Mouse (Mus musculus): ENCODE data around the gene Hap1. TPM values are rescaled to one million over a fixed set of nuclear protein-coding genes. Genes with fewer than 3 reads are reported as not detected.

The Hap1 gene
- total RNA-seq, 2 experiments from 2014 or later: 94.6 to 151 TPM

DNA sequence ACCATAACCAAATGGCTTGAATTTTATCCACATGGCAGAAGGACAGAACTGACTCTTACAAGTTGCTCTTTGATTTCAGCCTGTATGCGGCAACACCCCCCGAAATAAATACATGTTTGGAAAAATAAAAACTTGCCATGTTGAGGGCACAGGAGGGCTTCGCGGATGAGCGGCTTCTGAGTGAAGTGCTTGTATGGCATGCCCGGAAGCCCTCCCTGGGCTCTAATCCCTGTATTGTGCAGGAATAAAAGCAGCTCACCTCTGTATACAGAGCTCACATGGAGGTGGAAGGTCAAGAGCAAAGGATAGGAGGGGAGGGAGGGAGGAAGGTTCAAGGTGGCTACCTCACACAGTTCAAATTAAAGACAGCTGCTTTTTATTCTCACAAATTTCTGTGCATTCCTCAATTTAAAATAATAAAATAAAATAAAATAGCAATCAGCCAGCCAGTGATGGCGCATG lies 36.0 kb upstream of the Hap1 start:
- DNase-seq (ENCODE audit: low spot score in 2 of 2): no peak
- intact Hi-C loops (cut with DNase I): no loop called here

- DNase-seq (ENCODE audit: low spot score in 2 of 2): no peak
These were observed 35.4 kb upstream of the Hap1 start for GRCm38 (mm10) chr11:100391081-100391883.

GRCm38 (mm10) chr11:100389931-100390445 lies 34.1 kb upstream of the Hap1 start:
- intact Hi-C loops (cut with DNase I): no loop called here

More at GRCm38 (mm10) chr11:100391081-100391883, 35.4 kb upstream of the Hap1 start:
- intact Hi-C loops (cut with DNase I): no loop called here

DNA sequence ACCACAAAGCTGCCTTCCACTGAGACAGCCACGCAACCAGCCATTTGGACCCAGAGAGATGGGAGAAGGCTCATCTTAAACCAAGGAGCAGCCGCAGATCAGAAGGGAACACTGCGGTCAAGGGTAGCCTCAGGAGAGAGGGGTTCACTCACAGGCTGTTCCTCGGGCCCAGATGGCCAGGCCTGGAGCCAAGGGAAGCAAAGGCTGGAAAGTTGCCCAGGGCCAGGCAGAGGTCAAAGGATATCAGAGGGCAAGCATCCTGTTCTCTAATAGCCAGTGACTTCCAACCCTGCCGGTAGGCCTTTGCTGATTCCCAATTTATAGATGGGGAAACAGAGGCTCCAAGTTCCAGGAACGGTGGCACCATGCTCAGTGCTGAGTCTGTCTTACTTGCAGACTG lies 32.7 kb upstream of the Hap1 start:
- intact Hi-C loops (cut with DNase I): no loop called here

More at GRCm38 (mm10) chr11:100389931-100390445, 34.1 kb upstream of the Hap1 start:
- no peak for DNase-seq (ENCODE audit: low spot score in 2 of 2)

DNA sequence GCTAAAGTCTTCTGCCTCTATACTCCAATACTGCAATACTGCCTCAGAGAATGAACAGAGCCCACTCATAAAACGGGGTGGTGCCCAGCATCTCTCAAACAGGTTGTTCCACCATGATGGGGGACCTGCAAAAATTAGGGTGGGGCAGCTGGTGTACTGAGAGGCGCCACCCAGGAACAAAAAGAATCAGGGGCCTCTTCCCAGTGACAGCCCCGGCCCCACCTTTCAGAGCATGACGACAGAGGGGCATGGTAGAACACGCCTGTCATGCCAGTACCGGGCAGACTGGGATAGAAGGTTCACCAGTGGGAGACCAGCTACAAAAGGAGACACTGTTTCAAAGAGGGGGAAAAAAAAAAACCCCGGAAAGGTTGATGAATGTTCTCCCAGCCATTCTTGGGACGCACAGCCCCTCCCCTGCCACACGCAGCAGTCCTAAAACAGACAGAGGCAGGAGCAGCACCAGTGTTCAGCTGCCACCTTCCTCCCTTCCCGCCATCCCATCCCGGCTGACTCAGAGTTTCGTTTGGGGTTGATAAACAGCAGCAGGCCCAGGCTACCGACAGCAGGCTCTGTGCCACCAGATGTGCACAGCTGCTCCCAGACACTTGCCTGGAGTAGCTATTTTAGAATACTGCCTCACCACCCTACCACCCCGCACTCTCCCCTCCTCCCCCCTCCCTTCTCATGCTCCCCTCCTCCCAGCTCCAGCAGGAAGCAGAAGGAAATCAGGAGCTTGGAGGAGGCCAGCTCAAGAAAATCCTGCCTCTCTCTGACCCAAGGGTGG lies 31.9 kb upstream of the Hap1 start:
- peak; percentile 52 to 65 for DNase-seq (ENCODE audit: low spot score in 2 of 2)
- intact Hi-C loops (cut with DNase I): no loop called here

More for the DNA sequence above, 32.7 kb upstream of the Hap1 start:
- no peak for DNase-seq (ENCODE audit: low spot score in 2 of 2)

- intact Hi-C loops (cut with DNase I): no loop called here
- DNase-seq (ENCODE audit: low spot score in 2 of 2): no peak
These were observed 31.2 kb upstream of the Hap1 start for GRCm38 (mm10) chr11:100387111-100387510.

- intact Hi-C loops (cut with DNase I): no loop called here
These were observed 30.7 kb upstream of the Hap1 start for GRCm38 (mm10) chr11:100386586-100386985.

GRCm38 (mm10) chr11:100385016-100385415 lies 29.1 kb upstream of the Hap1 start:
- DNase-seq (ENCODE audit: low spot score in 2 of 2): no peak
- intact Hi-C loops (cut with DNase I): no loop called here

More at GRCm38 (mm10) chr11:100386586-100386985, 30.7 kb upstream of the Hap1 start:
- DNase-seq (ENCODE audit: low spot score in 2 of 2): no peak

DNA sequence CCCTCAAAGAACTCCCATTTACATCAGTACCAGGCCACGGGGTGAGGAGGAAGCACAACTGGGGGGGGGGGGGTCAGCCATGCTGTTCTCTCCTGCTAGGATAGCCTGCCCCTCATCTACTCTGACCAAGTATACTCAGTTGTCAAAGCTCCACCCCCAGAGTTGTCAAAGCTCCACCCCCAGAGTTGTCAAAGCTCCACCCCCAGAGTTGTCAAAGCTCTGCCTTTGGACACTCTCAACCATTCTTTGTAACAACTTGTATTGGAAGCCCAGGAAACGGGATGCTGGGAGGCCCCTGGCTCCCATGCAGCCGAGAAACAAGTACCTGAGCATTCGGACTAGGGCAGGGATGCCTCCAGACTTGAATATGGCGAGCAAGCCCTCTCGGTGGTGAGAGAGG lies 26.8 kb upstream of the Hap1 start:
- intact Hi-C loops (cut with DNase I): no loop called here
- no peak for DNase-seq (ENCODE audit: low spot score in 2 of 2)

- no peak for DNase-seq (ENCODE audit: low spot score in 2 of 2)
- intact Hi-C loops (cut with DNase I): no loop called here
These were observed 23.4 kb upstream of the Hap1 start for GRCm38 (mm10) chr11:100379311-100379710.

DNA sequence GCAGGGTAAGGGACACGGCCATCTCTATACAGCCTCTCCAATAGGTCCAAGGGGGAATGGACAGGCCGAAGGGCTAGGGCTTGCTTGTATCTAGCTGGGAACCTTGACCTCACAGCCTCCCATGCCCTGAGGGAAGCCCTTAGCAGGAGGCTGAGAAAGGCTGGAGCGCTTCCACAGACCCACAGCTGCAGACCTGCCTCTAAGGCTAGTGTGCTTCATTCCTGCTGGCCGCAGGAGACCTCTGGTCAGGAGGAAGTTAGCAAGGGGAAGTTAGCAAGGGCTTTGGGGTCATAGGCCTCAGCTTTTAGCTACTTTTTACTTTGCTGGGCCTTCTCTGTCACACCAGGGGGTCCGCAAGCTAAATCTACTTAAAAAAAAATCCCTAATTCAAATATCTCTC lies 22.5 kb upstream of the Hap1 start:
- intact Hi-C loops (cut with DNase I): no loop called here
- no peak for DNase-seq (ENCODE audit: low spot score in 2 of 2)

GRCm38 (mm10) chr11:100377989-100378388 lies 22.1 kb upstream of the Hap1 start:
- intact Hi-C loops (cut with DNase I): no loop called here
- no peak for DNase-seq (ENCODE audit: low spot score in 2 of 2)

- intact Hi-C loops (cut with DNase I): no loop called here
- no peak for DNase-seq (ENCODE audit: low spot score in 2 of 2)
These were observed 20.9 kb upstream of the Hap1 start for GRCm38 (mm10) chr11:100376746-100377389.

- no peak for DNase-seq (ENCODE audit: low spot score in 2 of 2)
- intact Hi-C loops (cut with DNase I): no loop called here
These were observed 20.1 kb upstream of the Hap1 start for GRCm38 (mm10) chr11:100376005-100376404.

GRCm38 (mm10) chr11:100375127-100375526 lies 19.2 kb upstream of the Hap1 start:
- intact Hi-C loops (cut with DNase I): no loop called here
- no peak for DNase-seq (ENCODE audit: low spot score in 2 of 2)

- intact Hi-C loops (cut with DNase I): no loop called here
- no peak for DNase-seq (ENCODE audit: low spot score in 2 of 2)
These were observed 16.1 kb upstream of the Hap1 start for GRCm38 (mm10) chr11:100371981-100372558.

GRCm38 (mm10) chr11:100369822-100370221 lies 13.9 kb upstream of the Hap1 start:
- intact Hi-C loops (cut with DNase I): no loop called here
- DNase-seq (ENCODE audit: low spot score in 2 of 2): no peak

- intact Hi-C loops (cut with DNase I): no loop called here
These were observed 13.2 kb upstream of the Hap1 start for GRCm38 (mm10) chr11:100369145-100369544.

GRCm38 (mm10) chr11:100362979-100363562 lies 7.1 kb upstream of the Hap1 start:
- intact Hi-C loops (cut with DNase I): loop anchor here (2.0 kb wide), 1 partner anchor 46 kb away; no protein-coding TSS in a partner anchor

More at GRCm38 (mm10) chr11:100369145-100369544, 13.2 kb upstream of the Hap1 start:
- no peak for DNase-seq (ENCODE audit: low spot score in 2 of 2)

More at GRCm38 (mm10) chr11:100362979-100363562, 7.1 kb upstream of the Hap1 start:
- DNase-seq (ENCODE audit: low spot score in 2 of 2): peak; percentile 63 to 71
